Mouse (Mus musculus) heart, embryonic 16.5 days (tissue): ENCODE results near the gene Prkce. TPM values are rescaled to one million over a fixed set of nuclear protein-coding genes. Genes with fewer than 3 reads are reported as not detected.

Source experiments
- ATAC-seq: fragments of 200-750 bp; cut with Nextera tagmentation; replicated peaks from 2 replicates; pipeline ENCODE4 v1.8.0; 2017; ENCODE audit warnings: moderate number of reproducible peaks; ENCODE audit not compliant: insufficient read depth, low FRiP score; ENCODE audit errors: extremely low read depth
- H3K27ac ChIP-seq: fragments of 300-500 bp; sonication (generic); 2 replicates; pipeline ENCODE4 v1.5.1; 2014; ENCODE audit warnings: mild to moderate bottlenecking, low read length, control low read depth, moderate library complexity
- H3K27me3 ChIP-seq: fragments of 300-500 bp; sonication (generic); 2 replicates; pipeline ENCODE4 v1.6.1; 2014; ENCODE audit warnings: low read length, mixed read lengths; ENCODE audit not compliant: control insufficient read depth, insufficient read depth
- H3K36me3 ChIP-seq: fragments of 300-500 bp; sonication (generic); 2 replicates; pipeline ENCODE4 v1.6.1; 2014; ENCODE audit not compliant: control insufficient read depth, insufficient read depth
- H3K4me1 ChIP-seq: fragments of 300-500 bp; sonication (generic); 2 replicates; pipeline ENCODE4 v1.6.1; 2014; ENCODE audit warnings: low read length, mixed read lengths; ENCODE audit not compliant: control insufficient read depth, insufficient read depth
- H3K4me2 ChIP-seq: fragments of 300-500 bp; sonication (generic); 2 replicates; pipeline ENCODE4 v1.6.1; 2014; ENCODE audit warnings: low read depth, mild to moderate bottlenecking, control low read depth, low read length
- H3K4me3 ChIP-seq: fragments of 300-500 bp; sonication (generic); 2 replicates; pipeline ENCODE4 v1.5.1; 2014; ENCODE audit warnings: mild to moderate bottlenecking, control low read depth, low read length
- H3K9ac ChIP-seq: fragments of 300-500 bp; sonication (generic); 2 replicates; pipeline ENCODE4 v1.6.1; 2014; ENCODE audit warnings: low read length, control low read depth
- H3K9me3 ChIP-seq: fragments of 300-500 bp; sonication (generic); replicated peaks from 2 replicates; pipeline ENCODE4 v1.6.1; 2016; ENCODE audit warnings: low read length; ENCODE audit not compliant: control insufficient read depth
- WGBS: fragments of 180-500 bp; shearing (Covaris S2); extraction: QIAGEN DNeasy Blood & Tissue Kit; methylation state at CpG from one replicate; pipeline ENCODE4 v1.1.7; 2014; 5-methylcytosine and 5-hydroxymethylcytosine counted together
- polyA plus RNA-seq: library from polyadenylated mRNA; unstranded; fragments of >200 nt; fragmentation: Nextera tagmentation; extraction: Ambion mirVana; gene quantifications from 2 replicates; pipeline ENCODE4 v1.2.1, GENCODE M21; 2015

Gene Prkce
- polyA plus RNA-seq, result 6.0 and 8.2 TPM in 2 replicates

- WGBS, result under 1% methylated on average over 96 of the region's 115 CpGs
- no peaks in the 10 kb centered on the region for H3K9me3 ChIP-seq
- no peaks in the 10 kb centered on the region for H3K36me3 ChIP-seq
- H3K4me2 ChIP-seq, result peak within 1 kb of the TSS; percentile 94
- peak within 1 kb of the TSS; percentile 90 for H3K4me3 ChIP-seq
- peak within 1 kb of the TSS; percentile 87 for H3K9ac ChIP-seq
- H3K4me1 ChIP-seq, result peaks cover 30% of the 10 kb centered on the region
- H3K27ac ChIP-seq, result peak within 1 kb of the TSS; percentile 96
- ATAC-seq, result peak; percentile 67
- no peaks in the 10 kb centered on the region for H3K27me3 ChIP-seq
Observed at GRCm38 (mm10) chr17:86167320-86168230, at the start of gene Prkce. Gene Prkce (plus strand): TSS chr17:86167785.

DNA sequence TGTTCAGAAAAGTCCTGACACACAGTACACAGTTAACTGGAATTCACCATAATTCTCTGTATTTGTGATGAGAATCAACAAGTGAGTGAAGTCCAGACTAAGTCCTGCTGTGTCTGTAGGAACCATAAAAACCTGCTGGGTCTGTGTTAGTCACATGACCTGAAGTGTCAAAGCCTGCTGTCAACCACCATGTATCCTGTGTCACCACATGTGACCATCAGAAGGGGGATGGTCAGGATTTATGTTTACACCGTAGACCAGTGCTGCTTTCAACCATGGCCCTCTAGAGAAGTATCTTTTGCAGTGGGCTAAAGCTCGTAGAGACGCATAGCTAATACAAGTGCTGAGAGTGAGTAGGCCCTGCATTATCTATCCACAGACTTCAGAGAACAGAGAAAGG lies 44.4 kb upstream of the Prkce start:
- no peak overlapping the region for H3K27ac ChIP-seq
- no peak overlapping the region for H3K4me2 ChIP-seq
- peaks cover 18% of the 10 kb centered on the region for H3K36me3 ChIP-seq
- no peak overlapping the region for H3K9ac ChIP-seq
- ATAC-seq, result no peak
- 73% methylated on average over 3 of the region's 3 CpGs for WGBS
- no peaks in the 10 kb centered on the region for H3K27me3 ChIP-seq
- H3K4me3 ChIP-seq, result no peak overlapping the region
- no peaks in the 10 kb centered on the region for H3K9me3 ChIP-seq
- no peaks in the 10 kb centered on the region for H3K4me1 ChIP-seq

- 54% methylated on average over 5 of the region's 5 CpGs for WGBS
- Histone ChIP-seq H3K9ac (no peak overlapping the region), H3K4me3 (no peak overlapping the region), H3K27me3 (no peaks in the 10 kb centered on the region), H3K9me3 (no peaks in the 10 kb centered on the region), H3K36me3 (peaks cover 17% of the 10 kb centered on the region), H3K4me2 (no peak overlapping the region), H3K27ac (no peak overlapping the region), H3K4me1 (no peaks in the 10 kb centered on the region)
- no peak for ATAC-seq
Observed at GRCm38 (mm10) chr17:86125908-86126307, 41.7 kb upstream of the Prkce start.

DNA sequence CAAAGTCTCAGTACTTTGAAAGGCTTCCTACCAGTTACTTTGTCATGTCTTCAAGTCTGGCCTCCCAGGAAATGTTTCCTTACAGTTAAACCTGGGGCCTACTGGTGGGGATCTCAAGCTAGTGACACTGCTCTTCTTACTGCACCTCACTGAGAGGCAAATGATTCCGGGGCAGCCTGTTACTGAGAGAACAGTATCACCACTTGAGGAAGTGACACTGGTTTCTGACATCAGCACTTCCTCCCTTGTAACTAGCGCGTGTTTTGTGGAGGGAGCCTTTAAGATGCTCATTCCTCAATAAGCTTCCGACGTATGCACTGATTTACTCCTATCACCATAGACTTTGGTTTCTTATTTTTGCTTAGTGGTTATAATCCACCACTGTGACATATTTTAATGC lies 39.4 kb upstream of the Prkce start:
- ATAC-seq, result no peak
- peaks cover 12% of the 10 kb centered on the region for H3K36me3 ChIP-seq
- H3K4me2 ChIP-seq, result no peak overlapping the region
- H3K27me3 ChIP-seq, result no peaks in the 10 kb centered on the region
- H3K9ac ChIP-seq, result no peak overlapping the region
- WGBS, result 82% methylated on average over 5 of the region's 5 CpGs
- H3K4me3 ChIP-seq, result no peak overlapping the region
- no peaks in the 10 kb centered on the region for H3K4me1 ChIP-seq
- no peak overlapping the region for H3K27ac ChIP-seq
- H3K9me3 ChIP-seq, result no peaks in the 10 kb centered on the region

DNA sequence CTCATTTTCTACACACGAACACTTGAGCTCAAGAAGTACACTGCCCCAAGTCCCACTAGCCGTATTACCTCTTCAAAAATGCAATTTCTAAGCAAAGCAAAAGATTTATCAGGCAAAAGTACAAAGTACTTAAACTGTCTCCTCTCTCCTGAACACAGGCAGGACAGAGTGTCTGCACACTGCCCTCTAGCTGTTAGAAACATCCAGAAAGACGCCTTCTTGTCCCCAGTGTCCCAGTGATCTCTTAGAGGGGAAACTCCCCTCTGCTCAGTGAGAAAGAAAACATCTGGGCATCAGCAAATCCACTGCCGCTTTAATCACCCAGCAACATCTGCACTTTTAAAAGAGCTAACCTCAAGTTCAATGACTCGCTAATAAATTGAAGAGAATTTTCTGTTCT lies 35.1 kb upstream of the Prkce start:
- H3K9me3 ChIP-seq, result no peaks in the 10 kb centered on the region
- H3K4me3 ChIP-seq, result no peak overlapping the region
- H3K27ac ChIP-seq, result no peak overlapping the region
- H3K4me1 ChIP-seq, result no peaks in the 10 kb centered on the region
- H3K4me2 ChIP-seq, result no peak overlapping the region
- no peaks in the 10 kb centered on the region for H3K27me3 ChIP-seq
- H3K9ac ChIP-seq, result no peak overlapping the region
- 68% methylated on average over 5 of the region's 5 CpGs for WGBS
- ATAC-seq, result no peak
- peaks cover 15% of the 10 kb centered on the region for H3K36me3 ChIP-seq

DNA sequence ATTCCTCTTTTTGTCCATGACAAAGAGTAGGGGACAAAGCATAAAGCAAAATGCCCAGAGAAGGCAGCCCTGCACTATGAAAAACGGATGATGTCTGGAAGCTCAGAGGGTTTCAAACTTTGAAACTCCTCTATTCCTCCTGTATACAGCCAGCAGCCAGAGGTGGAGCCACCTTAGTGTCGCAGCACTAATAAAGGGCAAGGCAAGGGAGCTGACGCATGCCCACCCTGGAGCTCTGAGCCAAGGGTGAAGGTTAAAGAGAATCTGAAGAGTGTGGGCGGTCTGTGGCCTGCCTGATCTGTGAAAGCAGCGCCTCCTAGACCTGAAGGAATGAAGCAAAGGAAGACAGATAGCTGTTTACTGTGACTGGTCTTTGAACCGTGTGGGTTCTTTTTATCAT lies 33.1 kb upstream of the Prkce start:
- H3K9me3 ChIP-seq, result no peaks in the 10 kb centered on the region
- no peak overlapping the region for H3K4me2 ChIP-seq
- H3K4me1 ChIP-seq, result no peaks in the 10 kb centered on the region
- no peak overlapping the region for H3K27ac ChIP-seq
- H3K9ac ChIP-seq, result no peak overlapping the region
- ATAC-seq, result no peak
- H3K27me3 ChIP-seq, result no peaks in the 10 kb centered on the region
- 70% methylated on average over 6 of the region's 6 CpGs for WGBS
- no peak overlapping the region for H3K4me3 ChIP-seq
- H3K36me3 ChIP-seq, result peaks cover 27% of the 10 kb centered on the region

- no peak overlapping the region for H3K4me3 ChIP-seq
- no peaks in the 10 kb centered on the region for H3K4me1 ChIP-seq
- ATAC-seq, result no peak
- peaks cover 25% of the 10 kb centered on the region for H3K36me3 ChIP-seq
- H3K9ac ChIP-seq, result no peak overlapping the region
- no peaks in the 10 kb centered on the region for H3K27me3 ChIP-seq
- 76% methylated on average over 10 of the region's 10 CpGs for WGBS
- H3K9me3 ChIP-seq, result no peaks in the 10 kb centered on the region
- no peak overlapping the region for H3K4me2 ChIP-seq
- no peak overlapping the region for H3K27ac ChIP-seq
Observed at GRCm38 (mm10) chr17:86135835-86136234, 31.8 kb upstream of the Prkce start.

- Histone ChIP-seq H3K9ac (peak overlapping the region; percentile 86), H3K9me3 (no peaks in the 10 kb centered on the region), H3K4me3 (peak overlapping the region; percentile 77), H3K27me3 (no peaks in the 10 kb centered on the region), H3K4me1 (peaks cover 14% of the 10 kb centered on the region), H3K36me3 (no peaks in the 10 kb centered on the region), H3K27ac (peak overlapping the region; percentile 24), H3K4me2 (peak overlapping the region; percentile 99)
- peak; percentile 72 for ATAC-seq
- WGBS, result under 1% methylated on average over 33 of the region's 33 CpGs
Observed at GRCm38 (mm10) chr17:86144537-86145078, 23.0 kb upstream of the Prkce start.
